Mouse (Mus musculus) ovary, postnatal 36 days (tissue): Measurements from ENCODE around the gene Epha6.
A peak's percentile ranks its signal among the peaks of the same experiment; 100 is the strongest.
"Not testable (repeated sequence)": the region's sequence is repeated elsewhere in the genome, so short reads cannot be mapped to it uniquely, and the experiment has no call there.

Experiments
- DNase-seq: peaks from one replicate; pipeline ENCODE4 v3.0.0; 2022; ENCODE audit warnings: low spot score, mixed read lengths

Gene Epha6

DNA sequence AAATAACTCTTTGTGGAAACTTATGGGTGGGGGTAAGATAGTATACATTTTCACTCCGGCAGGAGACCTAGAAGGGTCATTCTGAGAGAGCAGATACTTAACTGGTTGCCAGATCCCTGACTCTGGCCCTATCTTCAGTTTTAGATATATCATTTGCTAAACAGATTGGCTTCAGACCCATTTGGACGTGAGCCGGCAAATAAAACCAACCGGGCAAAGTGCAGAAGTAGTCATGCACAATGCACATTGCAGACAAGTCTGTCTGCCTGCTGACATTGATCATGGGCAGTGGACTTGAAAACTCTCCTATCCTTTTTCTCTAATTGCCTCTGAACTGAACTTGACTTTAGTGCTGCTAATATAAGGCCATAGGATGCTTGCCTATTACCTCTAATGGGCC lies 681.6 kb downstream of the Epha6 start:
- DNase-seq = no peak

DNA sequence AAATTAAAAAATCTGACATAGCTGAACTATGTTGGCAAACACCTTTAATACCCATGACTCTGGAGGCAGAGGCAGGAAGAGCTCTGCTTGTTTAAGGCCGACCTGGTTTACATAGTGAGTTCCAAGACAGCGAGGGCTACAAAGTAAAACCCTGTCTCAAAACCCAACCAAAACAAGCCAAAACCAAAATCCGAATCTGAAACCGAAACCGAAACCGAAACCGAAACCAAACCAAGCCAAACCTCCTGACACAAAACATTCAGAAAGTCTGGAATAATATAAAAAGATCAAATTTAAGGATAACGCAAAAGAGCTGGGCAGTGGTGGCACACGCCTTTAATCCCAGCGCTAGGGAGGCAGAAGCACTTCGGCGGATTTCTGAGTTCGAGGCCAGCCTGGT lies 725.3 kb downstream of the Epha6 start:
- DNase-seq = no peak

DNA sequence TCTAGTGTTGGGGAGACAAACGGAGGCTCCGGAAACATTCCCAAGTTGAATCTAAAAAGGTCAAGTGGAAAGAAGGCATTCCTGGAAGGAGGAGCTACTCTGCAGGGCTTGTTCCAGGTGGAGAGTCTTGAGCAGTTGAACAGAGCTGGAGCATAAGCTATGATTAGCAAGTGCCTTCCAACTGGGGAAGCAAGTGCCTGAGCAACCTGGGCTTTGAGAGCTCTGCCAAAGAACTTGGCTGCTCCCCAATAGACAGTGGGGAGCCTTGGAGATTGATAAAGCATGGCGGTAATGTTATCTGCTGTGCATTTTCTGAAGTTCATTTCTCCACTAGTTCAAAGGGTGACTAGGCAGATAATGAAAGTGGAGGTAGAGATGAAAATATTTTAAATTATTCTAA lies 733.5 kb downstream of the Epha6 start:
- DNase-seq = no peak

DNA sequence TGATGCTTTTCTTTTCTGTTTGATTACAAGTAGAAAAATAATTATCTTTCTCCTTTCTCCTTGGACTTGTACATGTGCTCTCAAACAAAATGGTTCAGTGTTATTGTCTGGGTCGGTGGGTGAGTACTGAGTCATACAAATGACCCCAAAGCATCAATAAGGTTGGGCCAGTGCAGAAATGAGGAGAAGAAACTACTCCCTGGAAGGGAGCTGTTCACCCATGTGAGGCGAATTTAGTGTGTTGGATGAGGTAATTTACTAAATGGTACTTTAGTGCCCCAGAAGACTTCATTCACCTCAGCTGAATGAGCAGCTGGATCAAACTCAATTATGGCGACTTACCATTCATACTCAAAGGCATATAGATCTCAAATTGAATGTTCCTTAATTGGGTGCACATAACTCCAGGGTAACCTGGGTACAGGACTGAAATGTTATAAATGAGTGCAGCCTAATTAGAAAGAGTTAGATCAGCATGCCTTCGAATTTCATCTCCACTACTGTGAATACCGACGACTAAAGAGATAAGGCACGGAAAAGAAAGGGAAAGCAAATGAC lies 751.1 kb downstream of the Epha6 start:
- no peak for DNase-seq

DNA sequence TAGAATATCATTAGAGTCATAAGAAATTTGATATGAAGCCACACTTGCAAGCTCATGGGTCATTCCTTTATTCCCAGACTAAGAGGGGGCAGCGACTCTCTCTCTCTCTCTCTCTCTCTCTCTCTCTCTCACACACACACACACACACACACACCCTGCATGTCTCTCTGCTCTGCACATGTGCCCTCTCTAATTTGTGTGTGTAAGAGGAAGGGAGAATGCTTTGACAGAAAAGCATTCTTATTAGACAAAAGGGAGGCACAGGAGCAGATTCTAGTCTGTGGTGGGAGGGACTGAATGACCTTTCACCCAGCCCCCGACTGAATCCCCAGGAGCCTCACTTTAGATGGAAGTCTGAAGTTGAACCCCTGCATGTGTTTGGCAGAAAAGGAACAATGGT lies 752.6 kb downstream of the Epha6 start:
- DNase-seq = no peak

DNA sequence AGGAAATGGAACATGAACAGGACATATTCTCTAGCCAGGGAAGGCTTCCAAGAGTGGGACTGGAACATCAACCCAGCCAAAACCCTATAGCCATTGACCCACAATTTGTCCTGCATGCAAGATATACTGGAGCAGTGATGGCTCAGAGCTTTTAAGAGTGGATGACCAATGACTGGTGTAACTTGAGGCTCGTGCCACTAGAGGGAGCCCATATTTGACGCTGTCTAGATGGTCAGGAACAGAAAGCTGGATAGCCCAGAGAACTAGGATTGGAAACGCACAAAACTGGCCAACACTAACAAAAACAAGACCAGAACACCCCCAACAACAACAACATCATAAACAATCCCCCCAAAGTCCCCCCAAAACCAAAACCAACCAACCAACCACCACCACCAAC lies 758.8 kb downstream of the Epha6 start:
- DNase-seq = peak; percentile 14

DNA sequence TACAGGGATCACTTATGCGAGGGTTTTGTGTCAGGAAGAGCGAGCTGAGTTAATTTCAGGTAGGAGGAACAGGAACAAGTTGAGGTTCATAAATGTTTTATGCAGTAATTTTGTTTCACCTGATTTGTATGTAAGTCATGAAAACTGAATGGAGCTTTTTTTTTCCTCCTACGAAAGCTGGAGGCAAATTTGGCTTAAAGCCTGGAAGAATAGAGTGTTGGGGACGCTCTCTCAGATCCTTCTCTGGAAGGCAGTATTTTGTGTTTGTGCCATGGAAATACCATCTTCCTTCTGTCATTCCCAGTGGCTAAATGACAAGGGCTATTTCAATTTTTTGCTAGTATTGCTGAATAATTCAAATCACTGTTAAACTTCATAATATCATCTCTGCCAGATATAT lies 768.6 kb downstream of the Epha6 start:
- DNase-seq = no peak

DNA sequence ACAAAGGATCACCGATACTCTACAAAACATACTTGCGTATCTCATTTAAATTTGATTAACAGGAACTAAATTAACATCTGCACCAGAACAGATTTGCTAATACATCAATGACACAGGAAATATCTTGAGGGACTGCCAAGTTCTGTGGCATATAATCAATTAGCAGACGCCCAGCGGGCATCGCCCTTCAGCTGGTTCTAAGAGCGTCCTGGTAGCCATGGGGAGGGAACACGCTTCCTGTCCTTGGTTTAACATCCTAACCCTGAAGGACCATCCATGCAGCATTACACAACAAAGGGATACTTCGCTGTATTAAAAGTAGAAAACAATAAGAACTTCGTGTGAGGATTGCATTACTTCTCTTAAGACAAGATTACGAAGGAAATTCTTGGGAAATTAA lies 769.0 kb downstream of the Epha6 start:
- no peak for DNase-seq

DNA sequence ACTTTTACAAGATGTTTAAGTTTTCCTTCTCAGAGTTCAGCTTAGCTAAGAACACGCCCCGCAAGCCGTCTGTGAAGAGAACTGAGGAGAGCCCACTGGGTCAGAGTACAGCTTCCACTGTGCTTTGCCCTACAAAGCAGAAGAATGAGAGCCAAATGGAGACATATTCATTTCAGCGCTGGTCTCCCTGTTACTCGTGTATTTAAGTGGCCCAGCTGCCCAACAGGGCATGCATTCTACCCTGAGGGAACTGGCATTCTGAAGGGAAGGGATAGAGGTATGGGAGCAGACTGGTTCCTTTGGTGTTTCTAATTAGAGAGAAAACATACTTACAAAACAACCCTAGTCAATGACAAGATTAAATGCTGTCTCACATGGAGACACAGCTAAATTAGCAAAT lies 772.9 kb downstream of the Epha6 start:
- no peak for DNase-seq

DNA sequence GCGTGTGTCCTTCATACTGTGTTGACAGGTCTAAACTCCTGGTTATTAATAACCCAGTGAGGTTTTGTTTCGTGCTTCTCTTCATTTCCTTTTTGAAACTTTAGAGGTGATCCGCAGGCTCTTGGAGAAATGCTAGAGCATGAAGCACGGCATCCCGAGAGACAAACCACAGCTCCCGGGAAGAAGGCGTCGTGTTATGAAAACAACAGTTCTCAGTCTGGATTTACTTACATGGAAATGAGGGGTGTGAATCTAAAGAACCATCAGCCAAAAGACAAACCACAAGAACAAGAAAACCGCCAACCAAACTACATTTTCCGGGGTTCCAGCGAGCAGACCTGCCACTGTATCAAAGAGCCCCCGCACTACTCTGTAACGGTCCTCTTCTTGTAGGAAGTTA lies 775.7 kb downstream of the Epha6 start:
- DNase-seq = no peak

DNA sequence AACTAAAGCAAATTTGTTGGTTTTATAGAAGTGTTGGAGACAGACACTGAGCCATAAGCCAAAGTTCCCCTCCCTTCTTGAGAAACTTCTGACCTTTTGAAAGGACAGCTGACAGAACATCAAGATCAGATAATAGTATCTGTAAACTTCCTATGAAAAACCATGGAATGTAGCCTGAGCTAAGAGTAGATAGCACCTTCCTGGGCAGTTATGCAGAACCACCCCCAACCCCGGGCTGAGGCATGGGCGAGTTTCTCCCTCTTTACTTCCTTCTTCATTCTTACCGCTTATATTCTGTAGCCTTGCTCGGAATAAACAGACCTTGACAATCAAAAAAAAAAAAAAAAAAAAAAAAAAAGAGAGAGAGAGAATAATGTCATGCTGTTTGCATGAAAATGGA lies 805.5 kb downstream of the Epha6 start:
- not testable (repeated sequence) for DNase-seq

DNA sequence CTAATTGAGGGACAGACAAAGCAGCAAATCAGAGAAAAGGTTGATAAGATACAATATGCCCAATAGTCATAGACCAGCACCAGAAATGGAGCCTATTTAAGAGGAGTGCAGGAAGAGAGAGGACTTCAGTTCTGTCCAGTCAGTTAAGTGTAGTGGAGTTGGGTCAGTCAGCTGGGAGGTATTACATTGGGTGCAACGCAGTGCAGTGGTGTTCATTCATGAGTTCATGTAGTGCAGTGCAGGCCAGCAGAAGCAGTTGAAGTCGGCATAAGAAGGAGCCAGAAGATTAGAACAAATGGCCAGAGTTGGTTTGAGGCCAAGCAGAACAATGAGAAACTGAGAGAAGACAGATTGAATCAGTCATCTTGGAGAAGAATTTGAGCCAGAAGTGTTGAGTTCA lies 833.0 kb downstream of the Epha6 start:
- DNase-seq = no peak

DNA sequence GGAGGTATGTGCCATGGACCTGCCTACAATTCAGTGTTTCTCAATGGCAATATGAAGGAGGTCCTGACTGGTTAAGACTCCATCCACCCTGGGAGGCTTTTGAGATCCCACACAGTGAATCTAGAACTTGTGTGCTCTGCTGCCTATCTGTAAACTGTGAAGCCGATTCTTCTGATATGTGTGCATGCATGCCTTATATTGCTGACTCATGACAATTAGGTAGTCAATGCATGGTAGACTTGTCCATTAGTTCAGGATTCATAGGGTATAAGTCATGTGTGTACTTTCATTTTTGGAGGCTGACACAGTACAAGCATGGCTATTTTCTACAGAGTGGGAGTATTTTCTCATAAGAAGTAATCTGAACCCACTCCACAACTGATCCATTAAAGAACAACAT lies 834.9 kb downstream of the Epha6 start:
- DNase-seq = no peak

DNA sequence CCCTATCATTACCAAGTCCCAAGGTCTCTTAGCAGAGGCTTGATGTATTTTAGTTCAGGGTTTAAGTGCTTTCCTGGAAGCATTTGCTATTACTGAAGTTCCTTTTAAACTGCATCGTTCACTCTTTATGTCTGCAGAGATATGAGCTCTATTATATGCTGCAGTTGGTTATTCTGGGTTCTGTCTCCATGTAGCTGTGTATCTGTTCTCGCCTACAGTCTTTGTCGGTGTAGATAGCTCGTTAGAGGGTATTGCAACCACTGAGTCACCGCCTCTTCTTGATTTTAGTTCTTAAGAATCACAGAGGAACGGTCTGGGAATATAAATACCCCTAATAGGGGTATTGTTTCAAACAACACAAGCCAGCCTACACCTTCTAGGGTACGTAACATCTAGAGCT lies 835.4 kb downstream of the Epha6 start:
- DNase-seq = no peak

DNA sequence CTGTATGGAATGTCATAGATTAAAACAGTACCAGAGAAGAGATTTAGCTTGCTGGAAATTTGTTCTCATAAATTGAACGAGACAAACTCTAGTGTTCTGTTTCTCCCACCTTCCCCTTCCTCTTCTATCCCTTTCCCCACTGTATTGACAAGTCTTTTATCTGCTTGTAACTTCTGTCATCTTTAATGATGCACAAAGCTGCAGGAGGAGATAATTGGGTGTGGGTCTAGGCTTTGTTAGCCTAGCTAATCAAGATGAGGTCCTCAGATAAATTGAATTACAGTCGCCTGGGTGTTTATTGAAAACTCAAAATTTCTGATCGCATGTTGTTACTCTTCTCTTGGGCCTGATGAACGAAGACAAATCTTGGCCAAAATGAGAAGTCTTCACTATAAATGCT lies 844.5 kb downstream of the Epha6 start:
- no peak for DNase-seq

DNA sequence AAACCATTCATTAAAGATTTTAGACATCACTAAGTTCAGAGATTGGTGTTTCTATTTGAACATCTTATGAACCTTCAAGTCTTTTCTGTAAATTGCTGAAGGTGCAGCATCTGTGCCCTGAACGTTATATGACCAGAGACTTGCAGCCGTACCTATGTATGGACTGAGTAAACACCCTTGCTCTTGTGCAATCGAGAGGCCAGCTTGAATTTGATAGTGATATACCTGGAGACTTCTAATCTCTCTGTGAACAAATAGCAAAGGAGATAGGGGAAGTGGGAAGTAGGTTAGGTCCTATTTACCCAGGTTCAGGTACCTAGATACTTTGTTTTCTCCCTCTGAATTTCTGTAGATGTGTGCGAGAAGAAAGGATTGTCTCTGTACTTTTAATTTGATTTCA lies 854.4 kb downstream of the Epha6 start:
- no peak for DNase-seq

DNA sequence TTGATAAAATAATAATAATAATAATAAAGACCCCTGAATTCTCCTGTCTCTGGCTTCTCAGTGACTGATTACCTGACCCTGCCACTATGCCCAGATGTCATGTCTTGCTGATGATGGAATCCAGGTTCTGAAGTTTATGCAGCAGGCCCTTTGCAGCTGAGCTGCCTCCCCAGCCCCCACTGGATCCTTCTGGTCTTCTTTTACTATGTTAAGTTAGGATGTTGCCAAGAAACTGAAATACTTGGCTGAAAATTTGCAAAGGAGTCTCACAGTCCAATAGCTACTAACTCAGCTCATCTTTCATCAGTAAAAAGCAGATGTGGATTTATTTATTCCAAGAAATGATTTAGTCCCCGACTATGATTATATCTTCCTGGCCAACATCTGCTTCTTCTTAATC lies 861.7 kb downstream of the Epha6 start:
- DNase-seq = no peak

DNA sequence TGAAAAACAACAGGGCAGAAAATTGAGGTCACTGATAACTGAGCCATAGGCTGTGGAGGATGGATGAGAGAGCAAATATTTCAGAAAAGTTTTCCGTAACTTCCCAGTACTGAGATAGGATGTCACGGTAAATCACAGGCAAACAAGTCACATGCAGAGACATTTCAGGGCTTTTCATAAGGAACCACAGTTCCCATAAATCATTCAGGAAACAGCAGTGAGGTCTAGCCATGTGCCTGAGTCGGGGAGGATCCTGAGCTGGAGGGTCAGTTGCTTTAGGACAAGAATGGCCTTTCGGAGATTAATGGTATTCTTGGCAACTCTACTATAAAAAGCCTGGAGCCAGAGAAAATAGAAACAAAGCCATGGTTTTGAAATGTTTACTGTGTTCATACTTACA lies 889.8 kb downstream of the Epha6 start:
- no peak for DNase-seq

DNA sequence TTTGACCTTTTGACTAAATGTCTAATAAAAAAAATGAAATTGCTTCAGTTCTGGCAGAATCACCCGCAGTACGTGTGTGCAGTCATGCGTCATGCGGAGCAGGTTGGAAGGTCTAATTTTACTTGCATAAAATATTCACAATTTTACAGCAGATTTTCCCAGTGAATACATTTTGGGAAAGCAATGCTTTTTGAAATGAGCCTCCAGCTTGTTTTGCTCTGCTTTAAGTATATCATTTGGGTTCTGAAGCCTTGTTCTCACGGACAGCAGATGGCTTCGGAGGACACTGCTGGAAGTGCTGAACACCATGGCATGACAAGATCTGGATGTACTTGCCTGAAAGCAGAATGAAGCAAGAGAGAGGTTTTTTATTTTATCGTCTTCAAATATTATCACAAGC lies 912.1 kb downstream of the Epha6 start:
- no peak for DNase-seq

DNA sequence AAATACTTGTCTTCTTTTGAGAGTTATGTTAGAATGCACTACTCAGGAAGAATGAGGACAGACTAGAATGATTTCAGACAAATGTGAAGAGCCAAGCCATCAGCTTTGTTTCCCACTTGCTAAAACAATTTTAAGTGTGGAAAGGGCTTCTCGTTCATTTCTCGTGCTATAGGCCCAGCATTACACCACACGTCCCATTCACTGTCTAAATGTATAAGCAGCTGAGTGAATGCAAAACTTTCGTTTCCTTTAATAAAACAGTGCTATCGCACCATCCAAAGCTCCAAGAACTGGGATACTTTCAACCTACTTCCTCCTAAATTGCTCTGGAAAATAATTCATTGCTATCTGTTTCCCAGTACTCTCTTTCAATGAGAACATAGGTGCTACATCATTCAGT lies 916.2 kb downstream of the Epha6 start:
- DNase-seq = no peak

DNA sequence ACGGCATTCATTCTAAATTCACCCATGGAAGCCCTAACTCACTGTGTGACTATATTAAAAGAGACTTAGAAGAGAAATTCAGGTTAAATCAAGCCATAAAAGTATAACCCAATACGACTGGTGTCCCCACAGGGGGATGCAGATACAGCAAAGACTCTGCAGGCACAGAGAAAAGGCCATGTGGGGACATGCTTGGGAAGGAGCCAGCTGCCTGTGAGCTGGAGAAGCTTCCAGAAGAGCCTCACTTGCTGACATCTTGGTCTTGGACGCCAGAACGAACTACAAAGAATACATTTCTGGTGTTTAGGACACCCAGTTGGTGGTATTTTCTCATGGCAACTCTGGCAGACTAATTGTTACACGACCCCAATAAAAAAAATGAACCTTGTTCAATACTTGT lies 920.2 kb downstream of the Epha6 start:
- no peak for DNase-seq

DNA sequence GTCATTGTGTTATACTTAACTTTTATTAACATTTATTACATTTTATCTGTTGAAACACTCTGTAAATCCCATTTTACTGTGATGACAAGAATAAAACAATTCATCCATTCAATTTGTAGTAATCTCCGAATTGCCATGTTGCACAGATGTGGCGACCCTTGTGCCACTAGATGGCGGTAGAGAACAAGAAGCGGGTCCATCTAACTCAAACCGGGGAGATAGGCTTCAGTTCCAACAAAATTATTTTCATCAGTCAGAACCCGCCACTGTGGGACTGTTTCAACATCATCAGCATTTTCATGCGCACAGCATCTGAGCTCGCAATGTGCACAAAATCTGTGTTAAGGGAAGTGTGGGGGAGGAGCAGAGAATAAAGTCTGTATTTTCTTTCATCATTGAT lies 921.9 kb downstream of the Epha6 start:
- DNase-seq = peak; percentile 47

DNA sequence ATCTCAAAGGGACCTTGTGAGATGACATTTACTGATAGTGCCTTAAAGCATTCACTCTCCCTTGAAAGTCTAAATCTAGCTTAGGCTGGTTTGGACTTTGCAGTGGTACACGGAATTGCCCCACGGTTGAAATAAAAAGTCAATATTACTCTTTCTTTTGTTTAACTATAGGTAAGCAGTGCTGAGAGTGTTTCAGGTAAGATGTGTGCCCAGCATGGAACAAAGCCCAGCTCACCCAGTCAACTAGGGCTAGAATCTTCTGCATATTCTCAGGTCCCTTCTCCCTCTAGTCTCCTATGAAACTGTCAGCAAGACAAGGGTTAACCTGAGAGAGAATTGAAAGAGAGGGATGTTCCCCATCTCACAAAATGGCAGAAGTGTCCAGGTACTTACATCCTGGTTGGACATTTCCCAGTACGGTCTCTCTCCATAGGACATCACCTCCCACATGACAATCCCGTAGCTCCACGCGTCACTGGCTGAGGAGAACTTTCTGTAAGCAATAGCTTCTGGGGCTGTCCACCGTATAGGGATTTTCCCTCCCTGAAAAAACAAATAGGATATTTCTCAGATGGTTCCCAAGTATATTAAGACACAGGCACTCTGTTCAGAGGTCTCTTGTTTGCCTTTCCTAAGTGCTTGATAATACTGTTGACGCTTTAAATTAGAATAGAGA lies 923.0 kb downstream of the Epha6 start:
- DNase-seq = no peak

DNA sequence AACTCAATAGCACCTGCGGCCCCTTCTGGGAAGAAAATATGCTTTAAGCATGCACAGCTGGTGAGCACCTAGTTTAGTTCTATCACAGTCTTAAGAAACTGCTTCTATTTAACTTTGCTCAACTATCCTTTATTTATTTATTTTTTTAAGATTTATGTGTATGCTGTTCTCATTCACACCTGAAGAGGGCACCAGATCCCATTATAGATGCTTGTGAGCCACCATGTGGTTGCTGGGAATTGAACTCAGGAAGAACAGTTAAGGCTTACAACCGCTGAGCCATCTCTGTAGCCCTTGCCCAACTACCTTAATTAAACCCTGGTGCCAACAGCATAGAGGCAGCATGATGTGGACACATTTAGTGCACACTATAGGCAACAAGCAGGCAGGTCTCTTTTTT lies 938.4 kb downstream of the Epha6 start:
- DNase-seq = no peak

DNA sequence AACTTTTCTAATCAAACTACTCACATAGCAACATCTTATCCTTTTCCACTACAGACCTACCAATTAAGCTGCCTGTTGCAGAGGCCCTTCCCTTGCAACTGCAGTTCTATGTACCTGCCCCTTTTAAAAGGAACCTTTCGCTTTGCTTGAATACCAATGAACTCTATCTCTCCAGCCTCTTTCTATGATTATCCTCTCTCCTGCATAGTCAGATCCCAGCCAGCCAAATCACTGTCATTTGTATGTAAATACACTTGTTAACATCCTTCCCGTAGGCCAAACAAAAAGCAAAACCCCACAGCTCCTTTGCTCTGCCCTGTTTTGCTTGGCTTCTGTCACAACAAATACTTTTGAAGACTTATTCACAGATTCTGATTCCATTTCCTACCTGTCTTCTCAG lies 961.6 kb downstream of the Epha6 start:
- DNase-seq = no peak
